Mouse (Mus musculus) embryonic facial prominence, embryonic 11.5 days (tissue): ENCODE data around the gene Sdk2. TPM values are rescaled to one million over a fixed set of nuclear protein-coding genes. Genes with fewer than 3 reads are reported as not detected.
A peak's percentile ranks its signal among the peaks of the same experiment; 100 is the strongest.

Experiments
- ATAC-seq: fragments of 200-750 bp; cut with Nextera tagmentation; replicated peaks from 2 replicates; pipeline ENCODE4 v1.8.0; 2017; ENCODE audit warnings: low read depth; ENCODE audit not compliant: insufficient number of reproducible peaks, low FRiP score, low TSS enrichment
- DNase-seq: peaks from one replicate; pipeline ENCODE4 v3.0.0-alpha.2; 2015; ENCODE audit warnings: low spot score
- H3K27ac ChIP-seq: fragments of 300-500 bp; sonication (generic); replicated peaks from 2 replicates; pipeline ENCODE4 v1.5.1; 2014; ENCODE audit warnings: mild to moderate bottlenecking, low read depth, low read length, control low read depth
- H3K27me3 ChIP-seq: fragments of 300-500 bp; sonication (generic); 2 replicates; pipeline ENCODE4 v1.6.1; 2014; ENCODE audit warnings: mild to moderate bottlenecking, low read length, moderate library complexity, mixed read lengths; ENCODE audit not compliant: control insufficient read depth, insufficient read depth
- H3K36me3 ChIP-seq: fragments of 300-500 bp; sonication (generic); replicated peaks from 2 replicates; pipeline ENCODE4 v1.6.1; 2014; ENCODE audit warnings: low read depth, mild to moderate bottlenecking, low read length, moderate library complexity, mixed read lengths; ENCODE audit not compliant: control insufficient read depth, insufficient read depth
- H3K4me1 ChIP-seq: fragments of 300-500 bp; sonication (generic); 2 replicates; pipeline ENCODE4 v1.6.1; 2014; ENCODE audit warnings: low read length, mixed read lengths; ENCODE audit not compliant: control insufficient read depth, insufficient read depth
- H3K4me2 ChIP-seq: fragments of 300-500 bp; sonication (generic); 2 replicates; pipeline ENCODE4 v1.6.1; 2014; ENCODE audit warnings: low read depth, mild to moderate bottlenecking, control low read depth, low read length, moderate library complexity
- H3K4me3 ChIP-seq: fragments of 300-500 bp; sonication (generic); 2 replicates; pipeline ENCODE4 v1.5.1; 2014; ENCODE audit warnings: low read depth, low read length, control low read depth
- H3K9ac ChIP-seq: fragments of 300-500 bp; sonication (generic); replicated peaks from 2 replicates; pipeline ENCODE4 v1.6.1; 2014; ENCODE audit warnings: mild to moderate bottlenecking, control low read depth, low read length
- H3K9me3 ChIP-seq: fragments of 300-500 bp; sonication (generic); replicated peaks from 2 replicates; pipeline ENCODE4 v1.6.1; 2016; ENCODE audit warnings: mild to moderate bottlenecking, low read length, inconsistent platforms, mixed read lengths; ENCODE audit not compliant: control insufficient read depth
- WGBS: fragments of 180-500 bp; shearing (Covaris S2); extraction: QIAGEN DNeasy Blood & Tissue Kit; methylation state at CpG from one replicate; pipeline ENCODE4 v1.1.7; 2014; 5-methylcytosine and 5-hydroxymethylcytosine counted together
- polyA plus RNA-seq: library from polyadenylated mRNA; unstranded; fragments of >200 nt; fragmentation: Nextera tagmentation; extraction: Ambion mirVana; gene quantifications from 2 replicates; pipeline ENCODE4 v1.2.1, GENCODE M21; 2014

Gene Sdk2
- polyA plus RNA-seq, 1 experiment from 2014 or later = 0.88 TPM

- Histone ChIP-seq H3K9ac (no peak overlapping the region), H3K4me2 (no peak overlapping the region), H3K36me3 (no peaks in the 10 kb centered on the region), H3K27ac (no peak overlapping the region), H3K4me3 (no peak overlapping the region), H3K9me3 (no peaks in the 10 kb centered on the region), H3K4me1 (no peaks in the 10 kb centered on the region), H3K27me3 (no peaks in the 10 kb centered on the region)
- ATAC-seq (no peak), DNase-seq (no peak)
- WGBS = 57% methylated on average over 9 of the region's 9 CpGs
These were observed 133.2 kb downstream of the Sdk2 start for GRCm38 (mm10) chr11:113933678-113934077.

DNA sequence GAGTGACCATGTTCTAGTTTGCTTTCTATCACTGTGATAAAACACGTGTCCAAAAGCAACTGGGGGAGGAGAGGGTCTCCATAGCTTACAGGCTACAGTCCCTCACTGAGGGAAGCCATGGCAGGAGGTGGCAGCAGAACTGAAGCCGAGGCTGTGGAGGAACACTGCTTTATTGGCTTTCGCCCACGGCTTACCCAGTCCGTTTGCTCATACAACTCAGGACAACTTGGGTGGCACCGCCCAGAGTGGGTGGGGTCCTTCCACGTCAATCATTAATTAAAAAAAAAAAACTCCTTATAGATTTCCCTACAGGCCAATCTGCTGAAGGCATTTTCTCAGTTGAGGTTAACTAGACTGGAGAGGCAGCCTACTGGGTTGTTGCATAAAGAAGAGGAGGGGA is 133.9 kb downstream of the Sdk2 start:
- H3K4me2 ChIP-seq = no peak overlapping the region
- H3K4me3 ChIP-seq = no peak overlapping the region
- ATAC-seq = no peak
- H3K4me1 ChIP-seq = no peaks in the 10 kb centered on the region
- H3K9ac ChIP-seq = no peak overlapping the region
- DNase-seq = no peak
- 73% methylated on average over 7 of the region's 7 CpGs for WGBS
- no peaks in the 10 kb centered on the region for H3K36me3 ChIP-seq
- no peak overlapping the region for H3K27ac ChIP-seq
- H3K9me3 ChIP-seq = no peaks in the 10 kb centered on the region
- no peaks in the 10 kb centered on the region for H3K27me3 ChIP-seq

DNA sequence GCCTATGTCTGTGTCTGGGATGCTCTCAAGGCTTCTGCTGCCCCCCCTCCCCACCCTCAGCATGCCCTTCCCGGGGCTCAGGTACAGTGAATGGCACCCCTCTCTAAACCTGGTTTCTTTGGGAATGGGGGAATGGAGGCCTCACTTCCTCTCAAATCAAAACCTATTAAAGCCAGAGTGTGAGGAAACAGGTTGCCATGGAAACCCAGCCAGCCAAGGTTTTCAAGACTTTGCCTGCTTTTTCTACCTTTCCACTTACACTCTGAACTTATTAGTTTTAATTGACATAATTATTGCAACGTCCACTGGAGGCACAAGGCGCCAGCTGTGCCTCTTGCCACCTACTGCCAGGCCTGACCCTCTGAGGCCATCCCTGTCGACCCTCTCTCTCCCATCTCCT is 135.1 kb downstream of the Sdk2 start:
- DNase-seq (peak; percentile 53), ATAC-seq (no peak)

GRCm38 (mm10) chr11:113930112-113930511 is 136.7 kb downstream of the Sdk2 start:
- H3K9me3 ChIP-seq = no peaks in the 10 kb centered on the region
- 77% methylated on average over 11 of the region's 11 CpGs for WGBS
- H3K36me3 ChIP-seq = no peaks in the 10 kb centered on the region
- H3K27me3 ChIP-seq = no peaks in the 10 kb centered on the region
- H3K9ac ChIP-seq = no peak overlapping the region
- ATAC-seq (no peak; the same call in 1 of the 2 replicates), DNase-seq (no peak)
- no peak overlapping the region for H3K27ac ChIP-seq
- H3K4me1 ChIP-seq = no peaks in the 10 kb centered on the region
- H3K4me2 ChIP-seq = no peak overlapping the region
- H3K4me3 ChIP-seq = no peak overlapping the region

More for the DNA sequence above, 135.1 kb downstream of the Sdk2 start:
- Histone ChIP-seq H3K27me3 (no peaks in the 10 kb centered on the region), H3K4me3 (no peak overlapping the region), H3K9me3 (no peaks in the 10 kb centered on the region), H3K4me1 (no peaks in the 10 kb centered on the region), H3K36me3 (no peaks in the 10 kb centered on the region), H3K4me2 (no peak overlapping the region), H3K9ac (no peak overlapping the region), H3K27ac (no peak overlapping the region)
- 42% methylated on average over 4 of the region's 4 CpGs for WGBS

GRCm38 (mm10) chr11:113928831-113929230 is 138.0 kb downstream of the Sdk2 start:
- Histone ChIP-seq H3K4me3 (no peak overlapping the region), H3K27ac (no peak overlapping the region), H3K4me2 (no peak overlapping the region), H3K27me3 (no peaks in the 10 kb centered on the region), H3K9ac (no peak overlapping the region), H3K4me1 (no peaks in the 10 kb centered on the region), H3K36me3 (no peaks in the 10 kb centered on the region), H3K9me3 (no peaks in the 10 kb centered on the region)
- 78% methylated on average over 2 of the region's 2 CpGs for WGBS
- no peak for ATAC-seq
- DNase-seq = no peak

DNA sequence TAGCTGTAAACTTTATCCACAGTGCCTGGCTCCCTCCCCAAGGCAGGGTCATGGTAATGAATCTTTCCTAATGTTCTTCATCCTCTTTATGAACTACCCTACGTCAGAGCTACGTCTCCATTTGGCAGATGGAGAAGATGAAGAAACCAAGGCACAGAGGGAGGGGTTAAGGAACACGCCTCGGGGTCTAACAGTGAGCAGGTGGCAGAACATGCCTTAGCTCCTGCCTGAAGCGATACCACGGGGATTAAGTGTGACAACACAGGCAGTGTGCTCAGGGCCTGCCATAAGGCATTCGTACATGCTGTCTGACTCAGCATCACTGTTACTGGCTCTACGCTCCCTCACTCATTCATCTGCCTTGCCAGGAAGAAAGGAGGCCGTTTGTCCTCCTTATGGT is 138.6 kb downstream of the Sdk2 start:
- H3K9ac ChIP-seq = no peak overlapping the region
- whole genome bisulfite sequencing = 86% methylated on average over 9 of the region's 9 CpGs
- no peaks in the 10 kb centered on the region for H3K9me3 ChIP-seq
- H3K4me2 ChIP-seq = no peak overlapping the region
- no peaks in the 10 kb centered on the region for H3K27me3 ChIP-seq
- DNase-seq = no peak
- no peaks in the 10 kb centered on the region for H3K4me1 ChIP-seq
- H3K27ac ChIP-seq = no peak overlapping the region
- H3K4me3 ChIP-seq = no peak overlapping the region
- ATAC-seq = no peak
- no peaks in the 10 kb centered on the region for H3K36me3 ChIP-seq

DNA sequence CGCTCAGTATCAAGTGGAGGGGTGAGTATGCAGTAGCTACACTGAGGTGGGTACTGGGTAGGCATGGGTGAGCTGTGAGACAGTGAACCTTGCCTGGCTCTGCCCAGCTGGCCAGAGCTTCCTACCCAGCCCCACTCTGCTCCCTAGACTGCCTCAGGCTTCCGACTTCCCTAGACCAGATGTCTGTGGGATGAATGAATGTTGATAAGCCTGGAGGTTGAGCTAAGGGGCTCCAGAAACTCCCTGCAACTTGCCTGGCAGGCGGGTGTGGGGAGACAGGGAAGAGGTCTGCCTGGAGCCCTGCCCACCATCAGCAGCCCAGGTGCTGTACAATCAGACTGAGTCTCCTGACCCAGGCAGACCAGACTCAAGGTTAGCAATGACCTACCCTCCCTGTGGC is 139.0 kb downstream of the Sdk2 start:
- Histone ChIP-seq H3K4me3 (no peak overlapping the region), H3K9ac (no peak overlapping the region), H3K27ac (no peak overlapping the region), H3K4me1 (no peaks in the 10 kb centered on the region), H3K9me3 (no peaks in the 10 kb centered on the region), H3K4me2 (no peak overlapping the region), H3K36me3 (no peaks in the 10 kb centered on the region), H3K27me3 (no peaks in the 10 kb centered on the region)
- WGBS = 81% methylated on average over 3 of the region's 3 CpGs
- ATAC-seq (no peak), DNase-seq (no peak)

DNA sequence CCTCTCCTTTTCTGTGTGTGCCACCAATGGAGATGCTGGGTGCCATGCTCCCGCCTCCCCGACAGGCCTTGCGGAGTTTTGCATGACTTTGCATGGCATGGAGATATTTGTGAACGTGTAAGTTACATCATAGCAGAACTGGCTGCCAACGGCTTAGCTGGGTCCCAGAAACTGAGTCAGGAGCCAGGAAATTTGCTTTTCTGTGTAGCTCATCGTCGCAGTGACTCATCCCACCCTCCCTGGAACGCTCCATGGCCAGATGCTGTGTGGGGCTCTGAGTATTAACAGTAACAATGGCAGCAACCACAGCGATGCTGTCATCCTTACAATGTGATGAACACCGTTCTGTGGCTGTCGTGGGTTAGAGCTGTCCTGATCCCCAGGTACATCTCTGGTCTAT is 139.6 kb downstream of the Sdk2 start:
- 88% methylated on average over 11 of the region's 11 CpGs for WGBS
- Histone ChIP-seq H3K36me3 (no peaks in the 10 kb centered on the region), H3K27ac (no peak overlapping the region), H3K9me3 (no peaks in the 10 kb centered on the region), H3K4me2 (no peak overlapping the region), H3K9ac (no peak overlapping the region), H3K4me3 (no peak overlapping the region), H3K27me3 (no peaks in the 10 kb centered on the region), H3K4me1 (no peaks in the 10 kb centered on the region)
- ATAC-seq (no peak), DNase-seq (no peak)
